Mouse (Mus musculus) thymus, postnatal 14 days (tissue): ENCODE results near the gene Ppm1e.

Source experiments
- DNase-seq: peaks from one replicate; pipeline ENCODE4 v3.0.0; 2021

Gene Ppm1e

DNA sequence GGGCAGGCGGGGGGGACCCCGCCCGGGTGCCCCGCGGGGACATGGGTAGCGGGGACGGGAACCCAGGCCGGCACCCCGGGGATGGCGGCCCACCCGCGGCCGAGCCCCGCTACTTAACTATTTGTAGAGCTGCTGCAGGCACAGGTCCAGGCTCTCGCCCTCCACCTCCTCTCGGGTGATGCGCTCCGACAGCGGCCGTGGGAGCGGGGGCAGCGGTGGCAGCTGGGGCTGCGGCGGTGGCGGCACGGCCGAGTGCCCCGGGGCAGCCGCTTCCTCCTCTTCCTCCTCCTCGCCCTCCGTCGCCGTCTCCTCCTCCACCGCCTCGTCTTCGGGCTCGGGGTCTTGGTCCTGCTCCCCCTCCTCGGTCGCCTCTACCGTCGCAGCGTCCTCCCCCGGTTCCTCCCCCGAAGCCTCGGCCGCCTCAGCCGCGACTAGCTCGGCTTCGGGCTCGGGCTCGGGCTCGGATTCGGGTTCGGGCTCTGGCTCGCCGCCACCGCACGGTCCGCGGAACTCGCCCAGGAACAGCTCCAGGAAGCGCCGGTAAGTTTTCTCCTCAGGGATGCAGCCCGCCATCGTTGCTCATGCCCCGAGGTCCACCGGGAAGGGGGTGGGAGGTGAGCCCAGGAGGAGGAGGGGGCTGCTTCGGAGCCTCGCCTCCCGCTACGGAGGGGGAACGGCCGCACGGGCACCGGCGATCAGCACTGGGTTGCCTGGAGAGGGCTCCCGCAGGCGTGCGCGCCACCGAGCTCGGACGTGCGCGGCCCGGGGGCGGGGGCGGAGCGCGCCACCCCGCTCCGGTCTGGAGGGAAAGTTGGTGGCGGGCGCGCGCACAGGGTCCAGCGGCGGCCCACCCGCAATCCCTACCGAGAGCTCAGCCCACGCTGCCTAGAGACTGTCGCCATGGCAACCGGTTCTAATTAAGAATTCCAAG is at the start of gene Ppm1e:
TSS of gene Ppm1e (minus strand) at position 693 of the 931 bp plus-strand sequence.
- peak; percentile 86 for DNase-seq

GRCm38 (mm10) chr11:87404876-87405275 is 46.1 kb upstream of the Ppm1e start, which contains the start of the genes Rad51c and Tex14:
TSS of gene Rad51c (minus strand) at chr11:87404954.
TSS of gene Tex14 (plus strand) at chr11:87405065.
- DNase-seq = peak; percentile 51

- peak; percentile 99 for DNase-seq
Observed at GRCm38 (mm10) chr11:87404111-87404853, 45.5 kb upstream of the Ppm1e start.

DNA sequence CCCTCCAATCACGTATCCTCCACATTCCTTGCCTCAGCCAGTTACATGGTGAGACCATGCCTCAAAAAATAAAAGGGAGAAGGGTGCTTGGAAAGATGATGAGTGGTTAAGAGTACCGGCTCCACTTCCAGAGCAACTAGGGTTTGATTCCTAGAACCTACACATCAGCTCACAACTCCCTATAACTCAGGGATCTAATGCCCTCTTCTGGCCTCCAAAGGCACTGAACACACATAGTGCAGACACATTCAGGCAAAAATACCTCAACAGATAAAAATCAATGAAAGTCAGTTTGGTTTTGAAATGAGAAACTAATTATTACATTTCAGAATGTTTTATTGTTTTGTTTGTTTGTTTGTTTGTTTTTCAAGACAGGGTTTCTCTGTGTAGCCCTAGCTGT is 39.6 kb upstream of the Ppm1e start:
- no peak for DNase-seq

- DNase-seq = peak; percentile 51
Observed at GRCm38 (mm10) chr11:87393855-87394254, 35.0 kb upstream of the Ppm1e start.

- DNase-seq = no peak
Observed at GRCm38 (mm10) chr11:87385676-87386075, 26.9 kb upstream of the Ppm1e start.

- DNase-seq = no peak
Observed at GRCm38 (mm10) chr11:87384551-87384950, 25.7 kb upstream of the Ppm1e start.

DNA sequence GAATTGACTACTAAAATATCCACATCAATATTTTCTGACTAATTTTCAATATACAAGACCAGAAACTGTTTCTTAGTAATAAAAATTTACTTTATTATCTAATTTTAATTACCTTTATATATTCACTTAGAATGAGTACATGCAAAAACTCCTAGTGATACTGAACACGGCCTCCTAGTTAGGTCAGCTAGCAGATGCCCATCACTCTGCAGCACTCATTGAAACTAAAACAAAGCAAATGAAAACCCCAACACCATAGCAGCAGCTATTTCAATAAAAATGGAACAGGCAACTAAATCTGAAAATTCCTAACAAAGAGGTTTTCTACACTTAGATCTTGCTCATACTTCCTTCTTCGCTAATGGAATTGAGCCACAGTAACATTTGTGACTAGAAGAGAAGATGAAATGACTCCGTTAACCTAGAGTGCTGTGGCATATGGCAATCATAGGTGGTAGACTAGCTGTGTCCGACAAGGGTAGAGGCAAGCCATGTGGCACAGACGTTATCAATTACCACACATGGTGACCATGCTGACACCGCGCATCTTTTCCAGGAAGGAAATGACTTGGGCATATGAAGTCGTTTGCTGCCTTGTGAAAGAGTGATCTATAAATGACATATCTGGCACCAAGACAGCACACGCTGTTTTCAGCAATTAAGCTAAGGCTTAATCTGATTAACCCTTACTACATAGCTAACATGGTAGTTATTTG is 9.2 kb upstream of the Ppm1e start:
- no peak for DNase-seq

GRCm38 (mm10) chr11:87367061-87367460 is 8.2 kb upstream of the Ppm1e start:
- no peak for DNase-seq

GRCm38 (mm10) chr11:87365120-87365519 is 6.3 kb upstream of the Ppm1e start:
- no peak for DNase-seq

GRCm38 (mm10) chr11:87359262-87359612 is 414 bp upstream of the Ppm1e start:
- DNase-seq = no peak

- DNase-seq = peak; percentile 21
Observed at GRCm38 (mm10) chr11:87357317-87358300, 1.2 kb downstream of the Ppm1e start.

DNA sequence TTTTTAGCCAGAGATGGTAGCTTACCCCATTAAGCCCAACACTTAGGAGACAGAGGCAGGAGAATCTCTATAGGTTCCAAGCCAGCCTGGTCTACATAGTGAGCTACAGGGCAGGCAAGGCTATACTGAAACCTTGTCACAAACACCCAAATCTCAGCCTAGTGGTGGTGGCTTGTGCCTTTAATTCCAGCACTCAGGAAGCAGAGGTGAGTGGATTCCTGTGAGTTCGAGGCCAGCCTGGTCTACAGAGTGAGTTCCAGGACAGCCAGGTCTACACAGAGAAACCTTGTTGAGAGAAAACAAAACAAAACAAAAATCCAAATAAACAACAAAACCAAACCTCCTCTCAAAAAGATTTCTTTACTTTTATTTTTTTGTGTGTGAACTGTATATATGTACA is 4.0 kb downstream of the Ppm1e start:
- DNase-seq = no peak

- DNase-seq = no peak
Observed at GRCm38 (mm10) chr11:87353646-87354170, 5.1 kb downstream of the Ppm1e start.

DNA sequence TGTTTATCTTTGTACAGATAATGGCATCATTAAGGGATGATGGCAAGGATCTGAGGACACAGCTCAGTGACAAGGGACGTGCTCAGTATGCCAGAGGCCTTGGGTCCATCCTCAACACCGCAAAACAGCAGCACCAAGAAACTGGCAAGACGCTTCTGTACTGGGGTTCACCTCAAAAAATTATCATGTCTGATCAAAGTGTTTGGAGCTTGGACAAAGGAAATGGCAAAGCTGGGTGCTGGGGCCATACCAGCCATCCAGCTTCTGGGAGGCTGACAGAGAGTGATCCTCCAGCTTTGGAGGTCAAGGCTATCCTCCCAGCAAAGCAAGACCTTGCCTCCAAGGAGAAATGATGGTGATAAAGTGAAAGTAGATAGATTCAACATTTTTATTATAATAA is 32.4 kb downstream of the Ppm1e start:
- DNase-seq = no peak

DNA sequence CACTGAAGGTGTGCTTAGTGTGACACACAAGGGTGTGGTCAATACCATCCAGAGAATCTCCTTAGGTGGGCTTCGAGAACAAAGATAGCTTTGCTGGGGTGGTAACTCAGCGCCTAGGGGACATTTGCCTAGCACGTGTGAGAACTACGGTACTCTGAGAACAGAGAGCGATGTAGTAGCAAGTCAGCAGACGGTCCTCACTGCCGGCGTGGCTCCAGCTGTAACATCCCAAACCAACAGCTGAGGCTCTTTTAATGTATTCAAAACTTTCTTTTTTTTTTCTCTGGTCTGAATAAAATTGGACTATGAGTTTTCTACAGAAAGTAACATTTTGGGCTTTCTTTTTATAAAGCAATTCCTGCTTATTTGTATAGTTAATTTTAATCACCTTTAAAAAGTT is 36.3 kb downstream of the Ppm1e start:
- DNase-seq = no peak

DNA sequence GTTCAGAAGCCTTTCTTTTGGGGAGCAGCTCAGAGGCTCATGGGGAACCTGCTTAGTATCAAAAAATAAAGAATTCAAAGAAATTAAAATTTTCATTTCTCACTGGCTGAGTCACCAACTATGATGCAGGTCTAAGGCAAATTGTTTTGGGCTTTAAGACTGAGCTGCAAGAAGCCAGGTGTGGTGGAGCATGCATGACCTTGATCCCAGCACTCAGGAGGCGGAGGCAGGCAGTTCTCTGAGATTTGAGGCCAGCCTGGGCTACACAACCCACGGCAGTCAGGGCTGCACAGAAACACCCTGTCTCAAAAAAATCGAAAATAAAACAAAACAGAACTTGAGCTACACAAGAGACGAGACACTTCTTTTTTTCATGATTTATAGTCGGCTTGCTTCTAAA is 38.8 kb downstream of the Ppm1e start:
- DNase-seq = no peak

DNA sequence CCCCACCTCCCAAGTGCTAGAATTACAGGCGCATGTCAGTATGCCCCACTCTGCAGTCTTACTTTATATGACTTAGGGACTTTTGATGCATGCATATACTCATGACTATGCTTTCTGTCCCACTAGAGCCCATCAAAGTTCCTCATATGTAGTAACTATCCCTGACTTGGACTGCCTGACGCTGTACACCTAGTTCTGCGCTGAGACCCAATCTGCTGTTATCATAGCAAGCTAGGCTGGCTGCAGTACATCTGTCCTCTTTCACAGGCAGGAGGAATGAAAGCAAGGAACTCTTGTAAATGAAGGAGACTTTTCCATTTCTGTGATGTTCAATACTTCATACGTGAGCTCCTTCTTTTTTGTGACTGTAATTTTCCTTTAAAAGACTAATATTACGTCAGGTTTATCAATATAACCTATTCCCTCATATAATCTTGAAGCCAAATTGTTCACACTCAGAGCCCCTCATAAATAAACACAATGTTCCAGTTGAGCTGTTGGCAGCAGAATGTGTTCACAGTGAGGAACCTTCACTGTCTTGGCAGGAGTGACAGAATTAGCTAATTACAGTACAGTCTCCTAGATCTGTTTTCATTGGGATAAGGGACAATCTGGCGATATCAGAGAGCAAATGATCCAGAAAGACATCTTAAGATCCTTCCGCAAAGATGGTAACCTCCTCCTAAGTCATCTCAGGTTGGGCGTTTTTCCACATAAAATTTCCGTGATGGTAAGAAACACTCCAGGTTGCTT is 39.7 kb downstream of the Ppm1e start:
- DNase-seq = no peak

DNA sequence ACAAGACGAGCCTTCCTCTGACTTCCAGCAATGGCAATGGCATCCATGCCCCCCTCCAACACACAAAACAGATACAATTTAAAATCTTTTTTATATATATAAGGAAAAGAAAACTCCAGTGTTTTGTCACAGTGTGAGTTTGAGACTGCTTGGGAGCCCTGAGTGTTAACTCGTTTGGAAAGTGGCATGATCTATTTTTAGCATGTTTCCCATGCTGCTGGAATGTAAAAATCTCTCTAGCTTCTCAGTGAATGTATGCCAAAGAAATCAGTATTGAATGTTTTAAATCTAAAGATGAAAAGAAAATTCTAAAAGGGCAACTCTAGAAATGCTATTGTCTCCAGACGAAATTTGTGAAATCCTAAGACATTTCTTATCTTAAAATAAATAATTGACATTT is 45.3 kb downstream of the Ppm1e start:
- no peak for DNase-seq

- no peak for DNase-seq
Observed at GRCm38 (mm10) chr11:87310309-87310708, 48.5 kb downstream of the Ppm1e start.
